In the genomic region with DNA sequence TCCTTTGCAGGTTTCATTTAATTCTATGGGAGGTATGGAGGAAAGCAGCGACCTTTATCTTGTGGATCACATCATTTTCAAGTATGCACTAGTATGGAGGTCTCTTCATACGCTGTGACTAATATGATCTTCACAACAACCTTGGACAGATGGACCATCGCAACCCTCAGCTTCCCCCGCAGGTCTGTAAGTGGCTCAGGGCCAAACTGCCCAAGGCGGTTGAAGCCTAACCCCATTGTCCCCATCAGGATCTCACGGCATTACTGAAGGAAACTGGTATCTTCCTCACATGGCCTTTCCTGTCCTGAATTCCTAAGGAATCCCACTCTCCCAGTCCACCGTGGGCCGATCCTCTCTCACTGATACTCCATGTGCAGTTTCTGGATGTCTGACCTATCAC, we compare ENCODE assay signal across 23 mouse cellular contexts.
"Had no signal": no experiment of that assay in that cellular context is flagged by ENCODE, and none has a peak within 500 bp of the region (broad histone marks: within the 10 kb centered on the region; RNA-seq: fewer than 3 reads in every experiment).

No protein-coding gene starts in this region.

- DNase-seq: cerebellum, adult 18-20 months; cerebellum, adult 8-10 months; cerebellum, adult 9-11 months; embryo, embryonic 11 days; forebrain, postnatal 0 days; gastrocnemius, adult 2 months; gastrocnemius, postnatal 10 days; gastrocnemius, postnatal 14 days; gastrocnemius, postnatal 25 days; gastrocnemius, postnatal 36 days; heart, adult 2 months had no signal

- H3K9me3 ChIP-seq: embryonic facial prominence, embryonic 10.5 days; embryonic facial prominence, embryonic 12.5 days; embryonic facial prominence, embryonic 13.5 days; embryonic facial prominence, embryonic 15.5 days; forebrain, embryonic 10.5 days; forebrain, embryonic 12.5 days; forebrain, embryonic 13.5 days; forebrain, embryonic 15.5 days; heart, embryonic 10.5 days had no signal

- ATAC-seq: forebrain, embryonic 13.5 days; forebrain, embryonic 14.5 days; forebrain, embryonic 15.5 days; forebrain, embryonic 16.5 days; forebrain, postnatal 0 days had no signal

- H3K9ac ChIP-seq: embryonic facial prominence, embryonic 12.5 days; embryonic facial prominence, embryonic 13.5 days; embryonic facial prominence, embryonic 15.5 days; forebrain, embryonic 12.5 days; forebrain, embryonic 13.5 days; forebrain, embryonic 15.5 days; forebrain, postnatal 0 days had no signal

- H3K4me3 ChIP-seq: embryonic facial prominence, embryonic 10.5 days; embryonic facial prominence, embryonic 12.5 days; embryonic facial prominence, embryonic 13.5 days; embryonic facial prominence, embryonic 15.5 days; erythroblast, embryonic 14.5 days; forebrain, embryonic 10.5 days; forebrain, embryonic 12.5 days; forebrain, embryonic 13.5 days; forebrain, embryonic 15.5 days; gastrocnemius, adult 2 months; heart, adult 2 months; heart, embryonic 10.5 days had no signal

- H3K27ac ChIP-seq: embryonic facial prominence, embryonic 10.5 days; embryonic facial prominence, embryonic 12.5 days; embryonic facial prominence, embryonic 13.5 days; embryonic facial prominence, embryonic 15.5 days; forebrain, embryonic 10.5 days; forebrain, embryonic 12.5 days; forebrain, embryonic 13.5 days; forebrain, embryonic 15.5 days; heart, adult 2 months; heart, embryonic 10.5 days had no signal

- H3K4me2 ChIP-seq: embryonic facial prominence, embryonic 12.5 days; embryonic facial prominence, embryonic 13.5 days; embryonic facial prominence, embryonic 15.5 days; forebrain, embryonic 12.5 days; forebrain, embryonic 13.5 days; forebrain, embryonic 15.5 days had no signal

- H3K27me3 ChIP-seq: embryonic facial prominence, embryonic 12.5 days; embryonic facial prominence, embryonic 13.5 days; embryonic facial prominence, embryonic 15.5 days; forebrain, embryonic 12.5 days; forebrain, embryonic 13.5 days; forebrain, embryonic 15.5 days had no signal
